Mouse (Mus musculus): ENCODE results near the gene Glrx3. TPM values are rescaled to one million over a fixed set of nuclear protein-coding genes. Genes with fewer than 3 reads are reported as not detected.

Glrx3 gene
- polyA plus RNA-seq, 1 experiment from 2014 or later, result 289 TPM

GRCm38 (mm10) chr7:137488391-137488790 lies 51.0 kb downstream of the Glrx3 start:
- Histone ChIP-seq H3K27ac (ENCODE audit: low read depth, low read length) (no peak overlapping the region), H3K4me1 (ENCODE audit: control insufficient read depth, insufficient read depth, low read length) (no peaks in the 10 kb centered on the region), H3K4me2 (replicated peaks; ENCODE audit: low read depth, low read length) (no peak overlapping the region), H3K36me3 (ENCODE audit: control insufficient read depth, insufficient read depth, low read length) (no peaks in the 10 kb centered on the region), H3K4me3 (ENCODE audit: low read length) (no peak overlapping the region), H3K27me3 (ENCODE audit: control insufficient read depth, insufficient read depth, low read length) (no peaks in the 10 kb centered on the region), H3K9ac (ENCODE audit: low read depth, low read length) (no peak overlapping the region), H3K9me3 (ENCODE audit: control insufficient read depth, low read length) (no peaks in the 10 kb centered on the region)
- no peak for ATAC-seq (ENCODE audit: low FRiP score, low TSS enrichment)
- whole genome bisulfite sequencing, result 68% methylated on average over 5 of the region's 5 CpGs

DNA sequence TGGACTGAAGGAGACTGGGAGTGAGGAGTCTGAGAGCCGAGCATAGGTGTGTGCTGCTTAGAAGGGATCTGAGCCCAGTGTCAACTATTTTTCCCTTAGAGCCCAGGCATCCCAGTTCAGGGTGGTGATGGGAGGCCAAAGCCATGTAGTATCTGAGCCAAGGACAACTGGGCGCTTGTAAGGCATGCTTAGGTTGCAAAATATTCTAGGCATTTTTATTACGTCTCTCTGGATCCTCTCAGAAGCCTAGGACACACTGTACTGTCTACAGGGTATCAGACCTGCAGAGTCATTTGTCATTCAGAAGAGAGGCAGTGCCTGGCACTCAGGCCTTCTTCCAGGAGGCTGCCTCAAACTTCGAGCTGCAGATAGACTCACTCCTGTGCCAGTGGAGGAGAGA lies 53.3 kb downstream of the Glrx3 start:
- Histone ChIP-seq H3K4me2 (replicated peaks; ENCODE audit: low read depth, low read length) (no peak overlapping the region), H3K4me3 (ENCODE audit: low read length) (no peak overlapping the region), H3K27me3 (ENCODE audit: control insufficient read depth, insufficient read depth, low read length) (no peaks in the 10 kb centered on the region), H3K9me3 (ENCODE audit: control insufficient read depth, low read length) (no peaks in the 10 kb centered on the region), H3K36me3 (ENCODE audit: control insufficient read depth, insufficient read depth, low read length) (no peaks in the 10 kb centered on the region), H3K27ac (ENCODE audit: low read depth, low read length) (no peak overlapping the region), H3K4me1 (ENCODE audit: control insufficient read depth, insufficient read depth, low read length) (no peaks in the 10 kb centered on the region), H3K9ac (ENCODE audit: low read depth, low read length) (no peak overlapping the region)
- 60% methylated on average over 4 of the region's 4 CpGs for WGBS
- no peak for ATAC-seq (ENCODE audit: low FRiP score, low TSS enrichment)

- H3K9ac ChIP-seq (ENCODE audit: low read depth, low read length), result no peak overlapping the region
- no peak overlapping the region for H3K4me3 ChIP-seq (ENCODE audit: low read length)
- H3K27me3 ChIP-seq (ENCODE audit: control insufficient read depth, insufficient read depth, low read length), result no peaks in the 10 kb centered on the region
- H3K36me3 ChIP-seq (ENCODE audit: control insufficient read depth, insufficient read depth, low read length), result no peaks in the 10 kb centered on the region
- no peak overlapping the region for H3K27ac ChIP-seq (ENCODE audit: low read depth, low read length)
- 85% methylated on average over 8 of the region's 8 CpGs for WGBS
- no peak overlapping the region for H3K4me2 ChIP-seq (replicated peaks; ENCODE audit: low read depth, low read length)
- H3K9me3 ChIP-seq (ENCODE audit: control insufficient read depth, low read length), result no peaks in the 10 kb centered on the region
- H3K4me1 ChIP-seq (ENCODE audit: control insufficient read depth, insufficient read depth, low read length), result no peaks in the 10 kb centered on the region
- no peak for ATAC-seq (ENCODE audit: low FRiP score, low TSS enrichment)
These were observed 55.0 kb downstream of the Glrx3 start for GRCm38 (mm10) chr7:137492307-137492973.

DNA sequence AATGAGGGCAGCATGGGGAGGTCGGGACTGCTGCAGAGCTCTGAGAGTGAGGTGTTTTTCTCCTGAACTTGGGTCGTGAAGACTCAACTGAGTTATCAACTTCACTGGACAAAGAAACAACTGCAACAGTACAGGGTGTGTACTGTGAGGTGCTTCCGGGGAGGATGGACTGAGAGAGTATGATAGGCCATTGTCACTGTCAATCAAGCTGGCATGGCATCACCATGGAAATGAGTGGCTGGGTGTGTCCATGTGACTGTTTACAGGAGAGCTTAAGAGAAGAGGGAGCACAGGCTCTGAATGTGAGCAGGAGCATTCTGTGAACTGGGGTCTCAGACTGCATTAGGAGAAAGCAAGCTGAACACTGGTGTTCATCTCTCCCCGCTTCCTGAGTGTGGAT lies 61.3 kb downstream of the Glrx3 start:
- Histone ChIP-seq H3K4me2 (replicated peaks; ENCODE audit: low read depth, low read length) (no peak overlapping the region), H3K27ac (ENCODE audit: low read depth, low read length) (no peak overlapping the region), H3K9me3 (ENCODE audit: control insufficient read depth, low read length) (no peaks in the 10 kb centered on the region), H3K36me3 (ENCODE audit: control insufficient read depth, insufficient read depth, low read length) (no peaks in the 10 kb centered on the region), H3K4me3 (ENCODE audit: low read length) (no peak overlapping the region), H3K4me1 (ENCODE audit: control insufficient read depth, insufficient read depth, low read length) (no peaks in the 10 kb centered on the region), H3K9ac (ENCODE audit: low read depth, low read length) (no peak overlapping the region), H3K27me3 (ENCODE audit: control insufficient read depth, insufficient read depth, low read length) (no peaks in the 10 kb centered on the region)
- ATAC-seq (ENCODE audit: low FRiP score, low TSS enrichment), result no peak
- 86% methylated on average over 4 of the region's 4 CpGs for WGBS

DNA sequence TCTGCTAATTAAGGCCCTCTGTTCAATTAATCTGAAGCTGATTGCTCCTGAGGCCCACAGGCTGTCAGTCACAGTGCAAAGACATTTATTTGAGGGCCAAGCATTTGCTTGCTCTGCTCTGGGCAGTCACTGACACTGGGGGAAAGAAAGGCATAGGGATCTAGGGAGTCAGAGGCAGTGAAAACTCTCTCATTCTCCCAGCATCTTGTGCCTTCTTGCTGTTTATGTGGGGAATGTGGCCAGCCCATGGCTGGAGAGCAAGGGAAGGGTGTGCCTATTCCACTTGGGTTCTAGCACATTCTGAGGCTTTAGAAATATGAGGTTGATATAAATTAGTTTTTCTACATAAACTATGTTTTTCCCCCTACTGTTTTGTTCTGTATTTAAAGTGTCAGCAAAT lies 80.2 kb downstream of the Glrx3 start:
- no peaks in the 10 kb centered on the region for H3K36me3 ChIP-seq (ENCODE audit: control insufficient read depth, insufficient read depth, low read length)
- no peak for ATAC-seq (ENCODE audit: low FRiP score, low TSS enrichment)
- H3K4me1 ChIP-seq (ENCODE audit: control insufficient read depth, insufficient read depth, low read length), result no peaks in the 10 kb centered on the region
- no peak overlapping the region for H3K4me3 ChIP-seq (ENCODE audit: low read length)
- no peak overlapping the region for H3K9ac ChIP-seq (ENCODE audit: low read depth, low read length)
- H3K27me3 ChIP-seq (ENCODE audit: control insufficient read depth, insufficient read depth, low read length), result no peaks in the 10 kb centered on the region
- H3K9me3 ChIP-seq (ENCODE audit: control insufficient read depth, low read length), result no peaks in the 10 kb centered on the region
- H3K27ac ChIP-seq (ENCODE audit: low read depth, low read length), result no peak overlapping the region
- H3K4me2 ChIP-seq (replicated peaks; ENCODE audit: low read depth, low read length), result no peak overlapping the region

DNA sequence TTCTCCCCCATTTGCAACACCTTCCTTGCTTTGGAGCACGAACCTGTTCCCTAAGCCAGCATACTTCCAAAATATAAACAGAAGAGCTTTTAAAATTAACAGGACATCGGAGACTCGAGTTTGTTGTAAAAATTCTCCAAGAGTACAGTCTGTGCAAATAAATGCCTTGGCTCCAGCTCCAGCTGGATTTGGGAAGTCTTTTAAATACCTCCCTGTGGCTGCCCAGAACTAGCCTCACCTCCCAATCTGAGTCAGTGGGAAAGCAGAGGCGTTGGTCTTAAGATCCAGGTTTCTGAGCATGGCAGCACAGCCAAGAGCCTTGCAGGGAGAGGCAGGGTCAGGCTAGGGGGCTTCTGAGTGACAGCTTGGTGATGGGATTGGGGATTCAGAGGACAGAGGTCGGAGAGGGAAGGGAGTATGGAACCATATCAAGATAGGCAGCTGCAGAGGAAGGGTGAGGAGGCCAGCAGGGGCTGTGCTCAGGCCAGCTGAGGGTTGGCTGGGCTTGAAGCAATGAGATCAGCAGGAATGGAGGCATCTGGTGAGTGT lies 80.7 kb downstream of the Glrx3 start:
- Histone ChIP-seq H3K4me3 (ENCODE audit: low read length) (no peak overlapping the region), H3K27ac (ENCODE audit: low read depth, low read length) (no peak overlapping the region)
- 50% methylated on average over 5 of the region's 5 CpGs for WGBS

More for the DNA sequence above, 80.7 kb downstream of the Glrx3 start:
- H3K27me3 ChIP-seq (ENCODE audit: control insufficient read depth, insufficient read depth, low read length), result no peaks in the 10 kb centered on the region
- no peak for ATAC-seq (ENCODE audit: low FRiP score, low TSS enrichment)
- H3K36me3 ChIP-seq (ENCODE audit: control insufficient read depth, insufficient read depth, low read length), result no peaks in the 10 kb centered on the region
- no peaks in the 10 kb centered on the region for H3K9me3 ChIP-seq (ENCODE audit: control insufficient read depth, low read length)
- no peaks in the 10 kb centered on the region for H3K4me1 ChIP-seq (ENCODE audit: control insufficient read depth, insufficient read depth, low read length)
- H3K9ac ChIP-seq (ENCODE audit: low read depth, low read length), result no peak overlapping the region
- H3K4me2 ChIP-seq (replicated peaks; ENCODE audit: low read depth, low read length), result no peak overlapping the region

Other genes starting within 250 kb of the Glrx3 start
- 1.8 and 2.3 TPM in 2 replicates for gene Ebf3, start 123.2 kb upstream of the Glrx3 start, polyA plus RNA-seq (2014; fragmentation: Nextera tagmentation; extraction: Ambion mirVana)
- gene 9430038I01Rik, start 26.9 kb upstream of the Glrx3 start, polyA plus RNA-seq (2014; fragmentation: Nextera tagmentation; extraction: Ambion mirVana), result 29.4 and 38.1 TPM in 2 replicates

All from kidney, embryonic 14.5 days (tissue).